Mouse (Mus musculus): ENCODE measurements around the gene B4galt3.

GRCm38 (mm10) chr1:171309321-171309720, 39.2 kb downstream of the B4galt3 start:
- TF ChIP-seq POLR2A (IDR thresholded peaks at IDR 0.05; ENCODE audit: low read depth, low read length): no peak
- TF ChIP-seq CTCF (IDR thresholded peaks at IDR 0.05; ENCODE audit: borderline replicate concordance, insufficient read depth, low read length): no peak
